Mouse (Mus musculus) inflammation-experienced regulatory T-cells, adult 16 weeks (primary cell): Measurements from ENCODE around the gene Brd1. TPM values are rescaled to one million over a fixed set of nuclear protein-coding genes. Genes with fewer than 3 reads are reported as not detected.

Experiments used
- polyA plus RNA-seq: library from polyadenylated mRNA; unstranded; fragments of 100-300 nt; shearing (Covaris generic); gene quantifications from one replicate; pipeline ENCODE4 v1.2.1, GENCODE M21; 2017

Brd1 gene
- 11.9 TPM for polyA plus RNA-seq

GRCm38 (mm10) chr15:88733834-88734571 is at the start of gene Brd1:
TSS of gene Brd1 (minus strand) at chr15:88734233.

GRCm38 (mm10) chr15:88751564-88752402 is 17.8 kb upstream of the Brd1 start, which contains the start of gene Zbed4:
TSS of gene Zbed4 (plus strand) at chr15:88751660.

Other genes with a start within 250 kb of the Brd1 start
- not detected for gene Zdhhc25, start 133.9 kb downstream of the Brd1 start, polyA plus RNA-seq
- 3.7 TPM for gene Zbed4, start 17.4 kb upstream of the Brd1 start, polyA plus RNA-seq
- gene Alg12, start 85.1 kb upstream of the Brd1 start, polyA plus RNA-seq = 16.0 TPM
- 27.4 TPM for gene Creld2, start 85.4 kb upstream of the Brd1 start, polyA plus RNA-seq
- gene Pim3, start 128.0 kb upstream of the Brd1 start, polyA plus RNA-seq = 3.5 TPM
- not detected for gene Ttll8, start 220.2 kb upstream of the Brd1 start, polyA plus RNA-seq
- gene Mlc1, start 244.8 kb upstream of the Brd1 start, polyA plus RNA-seq = not detected
- not detected for gene Mov10l1, start 248.7 kb upstream of the Brd1 start, polyA plus RNA-seq